Mouse (Mus musculus) naive thymus-derived CD4-positive, alpha-beta T cell, adult 2 months (primary cell): ENCODE results near the gene Gm12216.

Source experiments
- DNase-seq: peaks from one replicate; pipeline ENCODE4 v3.0.0-alpha.2; 2011; ENCODE audit warnings: low read depth

The Gm12216 gene

GRCm38 (mm10) chr11:53770125-53770791 lies 88.8 kb downstream of the Gm12216 start:
- no peak for DNase-seq

GRCm38 (mm10) chr11:53769760-53770124 lies 89.3 kb downstream of the Gm12216 start, which contains the start of gene Irf1:
Gene Irf1, plus strand, starts transcription at chr11:53770014.
- peak; percentile 98 for DNase-seq

- no peak for DNase-seq
Observed at GRCm38 (mm10) chr11:53769185-53769576, 89.9 kb downstream of the Gm12216 start.

GRCm38 (mm10) chr11:53768422-53769184 lies 90.5 kb downstream of the Gm12216 start:
- DNase-seq = peak; percentile 54

GRCm38 (mm10) chr11:53764581-53764980 lies 94.5 kb downstream of the Gm12216 start:
- peak; percentile 30 for DNase-seq

GRCm38 (mm10) chr11:53763496-53764140 lies 95.4 kb downstream of the Gm12216 start:
- DNase-seq = peak; percentile 95

GRCm38 (mm10) chr11:53762827-53763495 lies 96.1 kb downstream of the Gm12216 start:
- no peak for DNase-seq

GRCm38 (mm10) chr11:53762426-53762825 lies 96.6 kb downstream of the Gm12216 start:
- DNase-seq = peak; percentile 47

- DNase-seq = no peak
Observed at GRCm38 (mm10) chr11:53761822-53762221, 97.2 kb downstream of the Gm12216 start.

GRCm38 (mm10) chr11:53761284-53761683 lies 97.8 kb downstream of the Gm12216 start:
- DNase-seq = no peak

GRCm38 (mm10) chr11:53759545-53760406 lies 99.3 kb downstream of the Gm12216 start:
- peak; percentile 2 for DNase-seq

GRCm38 (mm10) chr11:53758791-53759351 lies 100.2 kb downstream of the Gm12216 start:
- DNase-seq = peak; percentile 54

GRCm38 (mm10) chr11:53758033-53758432 lies 101.0 kb downstream of the Gm12216 start:
- peak; percentile 66 for DNase-seq

- peak; percentile 19 for DNase-seq
Observed at GRCm38 (mm10) chr11:53757612-53758011, 101.4 kb downstream of the Gm12216 start.

- peak; percentile 32 for DNase-seq
Observed at GRCm38 (mm10) chr11:53755011-53755595, 104.0 kb downstream of the Gm12216 start.

- DNase-seq = no peak
Observed at GRCm38 (mm10) chr11:53749716-53750352, 109.2 kb downstream of the Gm12216 start.

- DNase-seq = no peak
Observed at GRCm38 (mm10) chr11:53749306-53749705, 109.8 kb downstream of the Gm12216 start.

- DNase-seq = no peak
Observed at GRCm38 (mm10) chr11:53748614-53749013, 110.4 kb downstream of the Gm12216 start.

GRCm38 (mm10) chr11:53747985-53748384 lies 111.1 kb downstream of the Gm12216 start:
- no peak for DNase-seq

- DNase-seq = peak; percentile 24
Observed at GRCm38 (mm10) chr11:53745260-53745659, 113.8 kb downstream of the Gm12216 start.
